Mouse (Mus musculus) embryonic facial prominence, embryonic 11.5 days (tissue): Measurements from ENCODE around the gene Irak1bp1. TPM values are rescaled to one million over a fixed set of nuclear protein-coding genes. Genes with fewer than 3 reads are reported as not detected.
A peak's percentile ranks its signal among the peaks of the same experiment; 100 is the strongest.

Source experiments
- ATAC-seq: fragments of 200-750 bp; cut with Nextera tagmentation; replicated peaks from 2 replicates; pipeline ENCODE4 v1.8.0; 2017; ENCODE audit warnings: low read depth; ENCODE audit not compliant: insufficient number of reproducible peaks, low FRiP score, low TSS enrichment
- DNase-seq: peaks from one replicate; pipeline ENCODE4 v3.0.0-alpha.2; 2015; ENCODE audit warnings: low spot score
- H3K27ac ChIP-seq: fragments of 300-500 bp; sonication (generic); replicated peaks from 2 replicates; pipeline ENCODE4 v1.5.1; 2014; ENCODE audit warnings: mild to moderate bottlenecking, low read depth, low read length, control low read depth
- H3K27me3 ChIP-seq: fragments of 300-500 bp; sonication (generic); 2 replicates; pipeline ENCODE4 v1.6.1; 2014; ENCODE audit warnings: mild to moderate bottlenecking, low read length, moderate library complexity, mixed read lengths; ENCODE audit not compliant: control insufficient read depth, insufficient read depth
- H3K36me3 ChIP-seq: fragments of 300-500 bp; sonication (generic); replicated peaks from 2 replicates; pipeline ENCODE4 v1.6.1; 2014; ENCODE audit warnings: low read depth, mild to moderate bottlenecking, low read length, moderate library complexity, mixed read lengths; ENCODE audit not compliant: control insufficient read depth, insufficient read depth
- H3K4me1 ChIP-seq: fragments of 300-500 bp; sonication (generic); 2 replicates; pipeline ENCODE4 v1.6.1; 2014; ENCODE audit warnings: low read length, mixed read lengths; ENCODE audit not compliant: control insufficient read depth, insufficient read depth
- H3K4me2 ChIP-seq: fragments of 300-500 bp; sonication (generic); 2 replicates; pipeline ENCODE4 v1.6.1; 2014; ENCODE audit warnings: low read depth, mild to moderate bottlenecking, control low read depth, low read length, moderate library complexity
- H3K4me3 ChIP-seq: fragments of 300-500 bp; sonication (generic); 2 replicates; pipeline ENCODE4 v1.5.1; 2014; ENCODE audit warnings: low read depth, low read length, control low read depth
- H3K9ac ChIP-seq: fragments of 300-500 bp; sonication (generic); replicated peaks from 2 replicates; pipeline ENCODE4 v1.6.1; 2014; ENCODE audit warnings: mild to moderate bottlenecking, control low read depth, low read length
- H3K9me3 ChIP-seq: fragments of 300-500 bp; sonication (generic); replicated peaks from 2 replicates; pipeline ENCODE4 v1.6.1; 2016; ENCODE audit warnings: mild to moderate bottlenecking, low read length, inconsistent platforms, mixed read lengths; ENCODE audit not compliant: control insufficient read depth
- WGBS: fragments of 180-500 bp; shearing (Covaris S2); extraction: QIAGEN DNeasy Blood & Tissue Kit; methylation state at CpG from one replicate; pipeline ENCODE4 v1.1.7; 2014; 5-methylcytosine and 5-hydroxymethylcytosine counted together
- polyA plus RNA-seq: library from polyadenylated mRNA; unstranded; fragments of >200 nt; fragmentation: Nextera tagmentation; extraction: Ambion mirVana; gene quantifications from 2 replicates; pipeline ENCODE4 v1.2.1, GENCODE M21; 2014

The Irak1bp1 gene
- polyA plus RNA-seq, 1 experiment from 2014 or later, result 38.3 TPM

DNA sequence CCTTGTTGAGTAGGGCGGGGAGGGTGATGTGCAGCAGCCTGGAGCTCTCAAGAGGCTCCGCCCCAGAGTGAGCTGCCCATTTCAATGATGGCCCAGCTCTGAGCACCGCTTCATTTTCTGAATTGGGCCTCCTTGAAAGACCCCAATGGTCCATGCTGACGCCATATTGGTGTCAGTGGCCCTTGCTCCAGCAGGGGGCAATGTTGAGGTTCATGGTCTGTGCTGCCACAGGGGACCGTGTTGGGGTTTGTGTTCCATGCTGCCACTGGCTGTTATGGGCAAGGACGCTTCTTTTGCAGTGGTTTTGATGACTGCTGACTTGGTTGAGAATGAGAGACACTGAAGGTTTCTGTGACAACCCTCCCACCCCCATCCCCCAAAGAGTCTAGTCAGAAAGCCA is 2.9 kb upstream of the Irak1bp1 start:
- Histone ChIP-seq H3K36me3 (no peaks in the 10 kb centered on the region; the same call in 1 of the 2 replicates), H3K27ac (no peak overlapping the region), H3K4me3 (no peak overlapping the region), H3K4me1 (no peaks in the 10 kb centered on the region), H3K4me2 (no peak overlapping the region), H3K9ac (no peak overlapping the region), H3K9me3 (no peaks in the 10 kb centered on the region), H3K27me3 (no peaks in the 10 kb centered on the region)
- ATAC-seq (no peak), DNase-seq (no peak)
- WGBS, result 94% methylated on average over 6 of the region's 6 CpGs

DNA sequence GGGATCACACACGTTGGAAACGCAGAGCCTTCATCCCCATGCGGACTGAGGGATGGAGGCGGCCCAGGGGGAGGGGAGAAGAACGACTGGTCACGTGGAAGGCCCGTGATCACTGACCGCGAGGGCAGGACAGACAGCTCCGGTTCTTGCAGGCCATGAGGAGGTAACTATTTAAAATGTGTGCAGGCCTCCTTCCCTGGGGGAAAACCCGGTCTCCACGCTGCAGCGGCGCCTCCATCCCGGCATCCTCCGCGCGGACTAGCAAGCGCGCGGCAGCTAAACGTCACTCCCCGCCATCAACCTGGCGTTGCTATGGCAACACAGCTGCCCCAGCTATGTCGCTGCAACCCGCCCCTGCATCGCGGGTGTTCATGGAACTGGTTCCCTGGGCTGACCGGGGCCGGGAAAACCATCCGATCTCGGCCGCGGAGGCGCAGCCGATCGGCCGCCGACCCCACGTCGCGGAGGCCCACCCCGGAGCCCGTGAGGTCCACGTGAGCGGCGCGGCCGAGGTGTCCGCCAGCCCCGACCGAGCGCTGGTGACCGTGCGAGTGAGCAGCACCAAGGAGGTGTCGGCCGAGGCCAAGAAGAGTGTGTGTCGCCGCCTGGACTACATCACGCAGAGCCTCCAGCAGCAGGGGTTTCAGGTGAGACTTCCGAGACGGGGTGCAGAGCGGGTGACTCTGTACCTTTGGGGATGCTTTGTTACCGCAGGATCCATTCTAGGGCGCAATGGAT is 522 bp downstream of the Irak1bp1 start:
- Histone ChIP-seq H3K4me2 (peak overlapping the region; percentile 67), H3K9me3 (no peaks in the 10 kb centered on the region), H3K36me3 (no peaks in the 10 kb centered on the region; the same call in 1 of the 2 replicates), H3K4me1 (no peaks in the 10 kb centered on the region), H3K9ac (peak overlapping the region; percentile 87), H3K4me3 (peak overlapping the region; percentile 74), H3K27me3 (no peaks in the 10 kb centered on the region), H3K27ac (peak overlapping the region; percentile 81)
- ATAC-seq (peak; percentile 94), DNase-seq (peak; percentile 96)
- WGBS, result under 1% methylated on average over 65 of the region's 65 CpGs

DNA sequence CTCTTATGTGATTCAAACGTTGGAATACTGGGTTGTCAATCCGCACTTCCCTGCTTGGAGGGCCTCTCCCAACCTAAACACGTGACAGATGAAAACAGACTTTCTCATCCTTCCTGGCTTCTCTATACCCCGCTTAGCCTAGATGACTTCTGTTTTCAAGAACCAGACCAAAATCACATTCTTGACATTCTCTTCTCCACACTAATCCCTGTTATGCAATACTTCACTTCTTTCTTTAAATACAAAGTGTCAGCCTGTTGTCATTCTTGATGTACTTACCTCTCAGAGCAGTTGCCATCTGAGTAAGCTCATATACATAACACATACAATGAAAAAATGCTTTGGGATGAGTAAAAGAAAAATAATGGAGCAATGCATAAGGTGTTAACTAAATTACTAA is 2.6 kb downstream of the Irak1bp1 start:
- no peaks in the 10 kb centered on the region for H3K36me3 ChIP-seq
- ATAC-seq (no peak), DNase-seq (no peak)
- 57% methylated on average over 4 of the region's 4 CpGs for WGBS
- no peak overlapping the region for H3K4me3 ChIP-seq
- no peaks in the 10 kb centered on the region for H3K27me3 ChIP-seq
- no peak overlapping the region for H3K27ac ChIP-seq
- no peaks in the 10 kb centered on the region for H3K9me3 ChIP-seq
- no peak overlapping the region for H3K9ac ChIP-seq
- no peak overlapping the region for H3K4me2 ChIP-seq
- H3K4me1 ChIP-seq, result no peaks in the 10 kb centered on the region

DNA sequence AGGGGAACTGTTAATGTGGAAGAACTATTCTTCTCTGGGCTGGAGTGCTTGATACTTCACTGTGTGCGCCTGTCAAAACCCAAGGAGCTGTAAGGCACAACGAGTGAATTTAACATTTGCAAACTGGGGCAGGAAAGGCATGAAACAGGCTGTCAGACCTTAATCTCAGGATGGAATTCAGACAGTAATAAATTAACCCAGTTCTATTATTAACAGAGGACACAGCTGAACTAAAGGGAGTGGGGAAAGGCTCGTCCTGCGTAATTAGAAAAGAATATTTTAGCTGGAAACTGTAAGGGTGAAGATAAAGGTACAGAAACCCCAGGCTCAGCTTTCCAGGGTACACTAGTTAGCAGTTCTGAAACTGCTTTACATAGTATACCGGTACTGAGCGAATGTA is 6.6 kb downstream of the Irak1bp1 start:
- no peaks in the 10 kb centered on the region; the same call in 1 of the 2 replicates for H3K36me3 ChIP-seq
- WGBS, result 87% methylated on average over 6 of the region's 6 CpGs
- H3K9me3 ChIP-seq, result no peaks in the 10 kb centered on the region
- H3K27ac ChIP-seq, result no peak overlapping the region
- no peak overlapping the region for H3K4me2 ChIP-seq
- ATAC-seq (no peak), DNase-seq (no peak)
- H3K4me3 ChIP-seq, result no peak overlapping the region
- no peaks in the 10 kb centered on the region for H3K4me1 ChIP-seq
- no peak overlapping the region for H3K9ac ChIP-seq
- H3K27me3 ChIP-seq, result no peaks in the 10 kb centered on the region

DNA sequence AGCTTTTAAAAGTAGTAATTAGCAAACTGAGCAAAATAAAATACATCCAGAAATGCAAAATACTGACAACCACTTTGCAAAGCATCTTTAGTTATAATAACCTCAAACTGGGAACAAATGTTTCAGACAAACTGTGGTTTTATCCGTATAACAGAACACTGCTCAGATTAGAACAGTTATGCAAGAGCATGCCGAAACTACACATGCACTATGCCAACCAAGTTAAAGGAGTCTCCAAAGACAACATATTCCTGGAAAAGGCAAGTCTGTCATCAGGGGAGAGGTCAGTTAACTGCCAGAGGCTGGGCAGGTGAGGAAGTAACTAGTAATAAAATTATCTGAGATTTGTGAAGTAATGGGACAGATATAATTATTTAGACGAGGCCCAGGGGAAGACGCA is 13.3 kb downstream of the Irak1bp1 start:
- Histone ChIP-seq H3K27ac (no peak overlapping the region), H3K9me3 (no peaks in the 10 kb centered on the region), H3K4me3 (no peak overlapping the region), H3K27me3 (no peaks in the 10 kb centered on the region), H3K36me3 (no peaks in the 10 kb centered on the region; the same call in 1 of the 2 replicates), H3K9ac (no peak overlapping the region), H3K4me2 (no peak overlapping the region), H3K4me1 (no peaks in the 10 kb centered on the region)
- DNase-seq (no peak), ATAC-seq (no peak)
- 89% methylated on average over 4 of the region's 4 CpGs for WGBS

DNA sequence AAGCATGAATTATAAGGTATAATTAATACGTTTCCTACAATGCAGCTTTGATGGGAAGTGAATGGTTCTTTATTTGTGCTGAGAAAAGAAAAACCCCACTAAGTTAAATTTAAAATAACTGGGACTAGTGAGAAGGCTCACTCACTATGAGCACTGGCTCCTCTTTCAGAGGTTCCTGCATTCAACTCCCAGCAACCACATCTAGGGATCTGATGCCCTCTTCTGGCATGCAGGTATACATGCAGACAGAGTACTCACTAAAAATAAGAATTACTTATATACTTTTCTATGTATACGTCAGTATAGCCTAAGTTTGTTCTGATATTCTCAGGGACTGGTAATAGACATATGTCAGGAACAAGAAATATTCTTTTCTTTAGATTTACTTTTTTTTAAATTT is 24.7 kb downstream of the Irak1bp1 start:
- no peak for ATAC-seq
- Histone ChIP-seq H3K9ac (no peak overlapping the region), H3K36me3 (no peaks in the 10 kb centered on the region), H3K27me3 (no peaks in the 10 kb centered on the region), H3K27ac (no peak overlapping the region), H3K4me1 (no peaks in the 10 kb centered on the region), H3K4me3 (no peak overlapping the region), H3K4me2 (no peak overlapping the region), H3K9me3 (no peaks in the 10 kb centered on the region)
- DNase-seq, result peak; percentile 57
- 56% methylated on average over 2 of the region's 2 CpGs for WGBS

DNA sequence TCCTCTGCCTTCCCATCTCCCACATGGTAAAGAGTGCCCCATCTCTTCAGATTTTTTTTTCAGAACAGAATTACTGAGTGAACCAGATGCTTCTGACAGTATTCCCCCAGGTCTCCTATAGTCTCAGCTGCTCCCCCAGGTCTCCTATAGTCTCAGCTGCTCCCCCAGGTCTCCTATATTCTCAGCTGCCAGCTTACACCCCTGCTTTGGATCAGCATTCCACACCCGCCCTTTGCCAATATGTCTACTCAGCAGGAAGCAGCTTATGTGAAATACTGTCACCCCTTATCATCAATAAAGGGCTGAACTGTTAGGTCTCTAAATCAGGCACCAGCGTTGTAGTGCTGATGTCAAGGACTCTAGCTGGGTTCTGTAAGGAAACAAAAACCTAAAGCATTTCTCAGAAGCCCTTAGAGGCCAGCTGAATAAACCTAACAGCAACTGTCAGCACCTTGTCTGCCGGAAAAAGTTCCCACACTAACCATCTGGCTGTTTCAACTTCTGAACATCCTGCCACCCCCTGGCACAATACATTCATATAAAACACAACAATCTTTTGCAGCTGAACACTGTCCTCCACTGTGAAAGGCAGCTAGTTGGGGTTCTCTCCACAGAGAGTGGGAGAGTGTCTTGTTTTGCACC is 25.8 kb downstream of the Irak1bp1 start:
- no peaks in the 10 kb centered on the region for H3K27me3 ChIP-seq
- no peak overlapping the region for H3K9ac ChIP-seq
- H3K27ac ChIP-seq, result no peak overlapping the region
- no peaks in the 10 kb centered on the region for H3K36me3 ChIP-seq
- no peak overlapping the region for H3K4me2 ChIP-seq
- ATAC-seq (no peak), DNase-seq (no peak)
- 39% methylated on average over 3 of the region's 3 CpGs for WGBS
- H3K4me3 ChIP-seq, result no peak overlapping the region
- H3K4me1 ChIP-seq, result no peaks in the 10 kb centered on the region
- H3K9me3 ChIP-seq, result no peaks in the 10 kb centered on the region

DNA sequence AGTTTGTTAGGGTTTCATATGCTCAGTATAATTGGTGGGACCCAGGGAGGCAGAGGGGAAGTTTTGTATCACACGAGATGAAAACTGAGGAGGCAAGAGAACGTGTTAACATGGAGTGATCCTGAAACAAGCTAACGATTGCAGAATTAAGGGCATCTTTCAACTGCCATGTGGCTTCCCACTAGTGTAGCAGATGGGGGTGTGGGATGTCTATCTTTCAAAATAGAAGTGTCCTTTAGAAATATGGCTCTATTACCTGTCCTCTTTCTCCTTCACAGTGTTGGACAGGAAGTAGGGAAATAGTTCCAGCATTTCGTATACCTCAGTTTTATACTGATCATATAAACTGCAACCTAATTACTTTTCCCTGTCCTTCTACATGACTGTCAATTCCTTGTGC is 26.9 kb downstream of the Irak1bp1 start:
- Histone ChIP-seq H3K9me3 (no peaks in the 10 kb centered on the region), H3K4me2 (no peak overlapping the region), H3K36me3 (no peaks in the 10 kb centered on the region), H3K4me3 (no peak overlapping the region), H3K27ac (no peak overlapping the region), H3K4me1 (no peaks in the 10 kb centered on the region), H3K27me3 (no peaks in the 10 kb centered on the region), H3K9ac (no peak overlapping the region)
- DNase-seq (no peak), ATAC-seq (no peak)
- 82% methylated on average over 4 of the region's 4 CpGs for WGBS
